Mouse (Mus musculus): ENCODE data around the gene Ddx43.

GRCm38 (mm10) chr9:78385893-78386292 is 9.7 kb upstream of the Ddx43 start:
- TF ChIP-seq POLR2A (IDR thresholded peaks at IDR 0.05; ENCODE audit: control insufficient read depth, low read depth, low read length) (no peak), CTCF (IDR thresholded peaks at IDR 0.05; ENCODE audit: control insufficient read depth, insufficient read depth, insufficient replicate concordance, low read depth, low read length) (no peak)

All from testis, adult 2 months (tissue).